Mouse (Mus musculus) erythroblast, embryonic 14.5 days (primary cell): ENCODE results near the gene Nuak1.

ENCODE experiments used
- GATA1 ChIP-seq: IDR thresholded peaks from 2 replicates; pipeline ENCODE4 v1.6.1; 2012; ENCODE audit warnings: low read length, inconsistent platforms, mixed read lengths
- TAL1 ChIP-seq: IDR thresholded peaks from 3 replicates; pipeline ENCODE4 v1.6.1; 2012; ENCODE audit warnings: low read length, inconsistent platforms, mixed read lengths

DNA sequence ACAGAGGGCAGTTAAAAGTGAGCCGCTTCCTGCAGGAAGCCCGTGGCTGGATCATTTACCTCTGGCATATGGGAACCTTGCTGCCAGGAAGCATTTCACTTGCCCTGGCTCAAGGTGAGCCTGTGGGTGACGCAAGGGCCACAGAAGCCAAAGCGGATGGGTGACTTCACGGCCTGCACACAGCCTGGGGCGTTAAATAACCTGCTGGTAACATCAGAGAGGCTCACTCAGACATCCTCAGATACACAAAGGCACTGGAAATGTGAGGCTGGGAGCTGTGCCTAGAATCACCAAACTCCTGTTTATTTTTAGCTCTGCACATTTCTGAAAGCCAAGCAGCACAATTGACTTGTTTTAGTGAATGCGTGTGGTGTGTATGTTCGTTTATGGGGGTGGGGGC lies 23.6 kb downstream of the Nuak1 start:
- TF ChIP-seq GATA1 (no peak), TAL1 (no peak)
